Mouse (Mus musculus) left cerebral cortex, postnatal 36 days (tissue): ENCODE results near the gene Mief1. TPM values are rescaled to one million over a fixed set of nuclear protein-coding genes. Genes with fewer than 3 reads are reported as not detected.

Experiments used
- total RNA-seq, 2 experiments: library from RNA; stranded (reverse); gene quantifications; 2 replicates each; pipeline ENCODE4 v1.2.3; 2021

The Mief1 gene
- total RNA-seq, 2 experiments from 2014 or later: 32.4 to 33.7 TPM

Other genes with a start within 250 kb of the Mief1 start
- gene Pdgfb, start 219.0 kb upstream of the Mief1 start, total RNA-seq: 10 to 100 TPM; 31.3 to 32.4 TPM
- gene Syngr1, start 142.7 kb upstream of the Mief1 start, total RNA-seq: 100 to 1,000 TPM; 424 to 526 TPM
- gene Rpl3, start 142.2 kb upstream of the Mief1 start, total RNA-seq: 100 to 1,000 TPM; 416 to 501 TPM
- gene Tab1, start 100.9 kb upstream of the Mief1 start, total RNA-seq: 10 to 100 TPM; 23.1 to 30.4 TPM
- gene Mgat3, start 60.3 kb upstream of the Mief1 start, total RNA-seq: 100 to 1,000 TPM; 119 to 126 TPM
- 10 to 100 TPM; 13.7 to 17.3 TPM for gene AC140267.1, start 1.8 kb downstream of the Mief1 start, total RNA-seq
- gene Atf4, start 21.2 kb downstream of the Mief1 start, total RNA-seq: 100 to 1,000 TPM in 1 of 2 experiments, 10 to 100 TPM in 1; 99.7 to 113 TPM
- 10 to 100 TPM; 40.9 to 41.1 TPM for gene Rps19bp1, start 30.3 kb downstream of the Mief1 start, total RNA-seq
- gene Cacna1i, start 53.2 kb downstream of the Mief1 start, total RNA-seq: 10 to 100 TPM; 73.2 to 73.7 TPM